1 mouse cellular context compared by ENCODE assay signal in the genomic region with DNA sequence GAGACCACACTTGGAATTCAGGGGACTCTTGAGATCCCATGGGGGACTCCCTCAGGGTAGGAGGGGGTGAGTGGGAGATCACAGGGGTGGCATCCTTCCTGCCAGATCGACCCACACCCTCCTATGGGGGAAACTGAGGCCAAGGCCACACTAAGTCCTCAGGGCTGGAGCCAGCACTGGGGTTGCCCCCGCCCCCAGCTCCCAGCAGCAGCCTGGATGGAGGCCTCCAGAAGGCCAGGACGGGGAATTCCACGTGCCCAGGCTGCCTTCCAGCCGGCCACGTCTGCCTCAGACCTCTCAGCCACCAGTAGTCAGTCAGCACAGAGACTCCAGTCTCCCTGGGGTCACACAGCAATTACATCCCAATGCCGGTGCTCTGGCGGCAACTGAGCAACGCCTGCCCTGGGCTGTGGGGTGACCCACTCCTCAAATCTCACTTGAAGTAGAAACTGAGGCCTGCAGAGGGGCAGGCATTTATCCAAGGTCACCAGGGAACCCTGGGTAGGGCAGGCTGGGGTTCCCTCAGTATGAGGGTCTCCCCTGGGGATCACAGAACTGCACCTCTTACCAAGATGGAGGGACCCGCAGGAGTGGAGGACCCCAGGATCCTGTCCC.
TF ChIP-seq lines count a peak whose summit lies in the region.

No protein-coding gene starts in this region.

TF ChIP-seq in C2C12, 6 proteins besides CTCF, POLR2A, EP300 and RAD21:
- TF ChIP-seq MYOG (IDR thresholded peaks at IDR 0.05; ENCODE audit: control insufficient read depth, extremely low read depth, insufficient read length) = no peak
- no peak for TF ChIP-seq CEBPB (IDR thresholded peaks at IDR 0.05; ENCODE audit: low read depth)
- no peak for TF ChIP-seq USF1 (IDR thresholded peaks at IDR 0.05; ENCODE audit: low read depth)
- no peak for TF ChIP-seq MYOD1 (IDR thresholded peaks at IDR 0.05; ENCODE audit: control insufficient read depth, insufficient read length, low read depth)
- peak; percentile 83 for TF ChIP-seq MAX (IDR thresholded peaks at IDR 0.05)
